Mouse (Mus musculus) CH12.LX (cell line): Measurements from ENCODE around the gene Rbm19. TPM values are rescaled to one million over a fixed set of nuclear protein-coding genes. Genes with fewer than 3 reads are reported as not detected.

Experiments
- DNase-seq: peaks from one replicate; pipeline ENCODE4 v3.0.0-alpha.2; 2013; ENCODE audit errors: extremely low read depth
- H3K27ac ChIP-seq: 2 replicates; pipeline ENCODE4 v1.5.1; 2012; ENCODE audit warnings: low read depth, mild to moderate bottlenecking, control low read depth, moderate library complexity; ENCODE audit not compliant: insufficient read depth
- H3K27me3 ChIP-seq: replicated peaks from 2 replicates; pipeline ENCODE3; 2012; ENCODE audit warnings: inconsistent platforms
- H3K36me3 ChIP-seq, 2 experiments: replicated peaks in 1 of 2; 2 replicates each; pipeline versions ENCODE3 to v1.6.1; 2012; ENCODE audit warnings: inconsistent platforms in 1 of 2, low read length in 1 of 2, mild to moderate bottlenecking in 1 of 2, mixed read lengths in 1 of 2, moderate library complexity in 1 of 2; ENCODE audit not compliant: control insufficient read depth in 1 of 2, insufficient read depth in 1 of 2
- H3K4me1 ChIP-seq, 2 experiments: 2 replicates each; pipeline ENCODE4 v1.6.1; 2012; ENCODE audit warnings: inconsistent platforms in 1 of 2, moderate library complexity in 1 of 2; ENCODE audit not compliant: insufficient read depth in 2 of 2, control insufficient read depth in 1 of 2
- H3K4me2 ChIP-seq: 2 replicates; pipeline ENCODE4 v1.6.1; 2012; ENCODE audit warnings: low read depth, mild to moderate bottlenecking, control low read depth; ENCODE audit not compliant: poor library complexity, insufficient read depth, severe bottlenecking
- H3K4me3 ChIP-seq, 3 experiments: fragments of 150-350 bp in 1 of 3; sonication (generic) in 1 of 3; replicated peaks in 1 of 3; 2 replicates each; pipeline versions ENCODE3 to v1.5.1; 2011 to 2012; ENCODE audit warnings: low read depth in 2 of 3, low read length in 2 of 3, mild to moderate bottlenecking in 2 of 3, moderate library complexity in 2 of 3, control low read depth in 1 of 3, improper control_type of control experiment in 1 of 3, inconsistent platforms in 1 of 3, mixed read lengths in 1 of 3; ENCODE audit not compliant: poor library complexity in 1 of 3
- H3K79me2 ChIP-seq: replicated peaks from 2 replicates; pipeline ENCODE4 v1.6.1; 2012; ENCODE audit warnings: mild to moderate bottlenecking, moderate library complexity; ENCODE audit not compliant: control insufficient read depth, poor library complexity, insufficient read depth, severe bottlenecking; ENCODE audit errors: extremely low read depth
- H3K9ac ChIP-seq: 2 replicates; pipeline ENCODE4 v1.6.1; 2012; ENCODE audit warnings: low read depth, mild to moderate bottlenecking, control low read depth, moderate library complexity; ENCODE audit not compliant: insufficient read depth
- H3K9me3 ChIP-seq: replicated peaks from 2 replicates; pipeline ENCODE3; 2012; ENCODE audit warnings: low read length, inconsistent platforms, mixed read lengths
- CHD1 ChIP-seq: IDR thresholded peaks from 2 replicates; pipeline ENCODE4 v1.6.1; 2012; ENCODE audit warnings: low read depth, low read length, improper control_type of control experiment, inconsistent platforms
- CTCF ChIP-seq, 2 experiments: IDR thresholded peaks in 1 of 2; conservative IDR thresholded peaks in 1 of 2; 2 replicates each; pipeline ENCODE4 v1.5.1; 2011 to 2012; ENCODE audit warnings: low read depth in 2 of 2, low read length in 2 of 2, improper control_type of control experiment in 1 of 2, inconsistent platforms in 1 of 2, mild to moderate bottlenecking in 1 of 2, moderate library complexity in 1 of 2
- ELF1 ChIP-seq: IDR thresholded peaks from 2 replicates; pipeline ENCODE4 v1.6.1; 2014; ENCODE audit warnings: low read depth, mild to moderate bottlenecking, inconsistent platforms, low read length, improper control_type of control experiment
- EP300 ChIP-seq: IDR thresholded peaks from 2 replicates; pipeline ENCODE4 v1.6.1; 2011; ENCODE audit warnings: low read length, improper control_type of control experiment
- ETS1 ChIP-seq: conservative IDR thresholded peaks from 2 replicates; pipeline ENCODE4 v1.6.1; 2012; ENCODE audit warnings: low read depth, mild to moderate bottlenecking, inconsistent platforms, low read length, improper control_type of control experiment, moderate library complexity
- IRF4 ChIP-seq: IDR thresholded peaks from 2 replicates; pipeline ENCODE4 v1.6.1; 2014; ENCODE audit warnings: low read depth, mild to moderate bottlenecking, inconsistent platforms, low read length, improper control_type of control experiment
- JUND ChIP-seq: conservative IDR thresholded peaks from 2 replicates; pipeline ENCODE4 v1.6.1; 2011; ENCODE audit warnings: low read depth, low read length, improper control_type of control experiment
- KAT2A ChIP-seq: IDR thresholded peaks from 2 replicates; pipeline ENCODE4 v1.6.1; 2012; ENCODE audit warnings: low read length, improper control_type of control experiment, inconsistent platforms; ENCODE audit not compliant: insufficient replicate concordance
- MAFK ChIP-seq: IDR thresholded peaks from 2 replicates; pipeline ENCODE4 v1.6.1; 2011; ENCODE audit warnings: low read length, improper control_type of control experiment; ENCODE audit not compliant: insufficient replicate concordance
- MAZ ChIP-seq: IDR thresholded peaks from 2 replicates; pipeline ENCODE4 v1.6.1; 2012; ENCODE audit warnings: low read depth, mild to moderate bottlenecking, inconsistent platforms, low read length, improper control_type of control experiment, moderate library complexity
- MYC ChIP-seq: IDR thresholded peaks from 2 replicates; pipeline ENCODE4 v1.6.1; 2011; ENCODE audit warnings: low read depth, mild to moderate bottlenecking, improper control_type of control experiment, low read length
- NELFE ChIP-seq: IDR thresholded peaks from 2 replicates; pipeline ENCODE4 v1.6.1; 2011; ENCODE audit warnings: low read depth, low read length, improper control_type of control experiment
- NRF1 ChIP-seq: IDR thresholded peaks from 2 replicates; pipeline ENCODE4 v1.6.1; 2014; ENCODE audit warnings: low read depth, mild to moderate bottlenecking, inconsistent platforms, low read length, improper control_type of control experiment, moderate library complexity
- PAX5 ChIP-seq: IDR thresholded peaks from 2 replicates; pipeline ENCODE4 v1.6.1; 2012; ENCODE audit warnings: low read length, inconsistent platforms, mixed read lengths
- POLR2AphosphoS2 ChIP-seq: IDR thresholded peaks from 2 replicates; pipeline ENCODE4 v1.6.1; 2011; ENCODE audit warnings: low read depth, low read length, improper control_type of control experiment
- SIN3A ChIP-seq: IDR thresholded peaks from 2 replicates; pipeline ENCODE4 v1.6.1; 2012; ENCODE audit warnings: low read length, improper control_type of control experiment, inconsistent platforms
- TBP ChIP-seq: conservative IDR thresholded peaks from 2 replicates; pipeline ENCODE4 v1.6.1; 2011; ENCODE audit warnings: low read depth, low read length, improper control_type of control experiment
- TCF12 ChIP-seq: IDR thresholded peaks from 2 replicates; pipeline ENCODE4 v1.6.1; 2014; ENCODE audit warnings: low read depth, mild to moderate bottlenecking, inconsistent platforms, low read length, improper control_type of control experiment
- USF2 ChIP-seq: conservative IDR thresholded peaks from 2 replicates; pipeline ENCODE4 v1.6.1; 2011; ENCODE audit warnings: low read depth, low read length, improper control_type of control experiment
- ZMIZ1 ChIP-seq: IDR thresholded peaks from 2 replicates; pipeline ENCODE4 v1.6.1; 2012; ENCODE audit warnings: low read depth, mild to moderate bottlenecking, inconsistent platforms, low read length, improper control_type of control experiment
- dilution Hi-C: fragments of 300-500 bp; cut with MboI; formaldehyde crosslinking; loops from 2 replicates; pipeline ENCODE4 v1.14.3; 2020; ENCODE audit warnings: low sequenced_read_pairs; ENCODE audit not compliant: extremely low pct_unique_long_range_greater_than_20kb, extremely low pct_ligation_motif_present
- in situ Hi-C: fragments of 300-500 bp; cut with MboI; formaldehyde crosslinking; loops from 3 replicates; pipeline ENCODE4 v1.14.3; 2019; ENCODE audit warnings: low sequenced_read_pairs, low pct_ligation_motif_present, low pct_unique_long_range_greater_than_20kb, mixed read lengths
- polyA plus RNA-seq: library from polyadenylated mRNA; unstranded; fragments of >175 nt; gene quantifications from 2 replicates; pipeline ENCODE4 v1.2.1, GENCODE M21; 2012; ENCODE audit warnings: low read depth; ENCODE audit not compliant: insufficient read length
- total RNA-seq, 2 experiments: library from RNA; depleted of rRNA; stranded (reverse); fragments of 300-350 nt in 1 of 2; fragments of >200 nt in 1 of 2; gene quantifications; 2 replicates each; pipeline ENCODE4 v1.2.3; 2012 to 2014

Rbm19 gene
- total and polyA plus RNA-seq, 3 experiments, result 36.2 to 81.4 (median 56.5) TPM

- no peak overlapping the region for H3K4me3 ChIP-seq
- in situ Hi-C loops, result loop anchor here (25.0 kb wide), 1 partner anchor 476 kb away; the partner anchor contains the start of genes Ddx54 and Rita1
- no peaks in the 10 kb centered on the region for H3K27me3 ChIP-seq
- dilution Hi-C loops, result no loop called here
- no peak for DNase-seq
- no peak for TF ChIP-seq MAFK
- TF ChIP-seq ELF1, result no peak
- no peak for TF ChIP-seq TBP
- H3K79me2 ChIP-seq, result no peaks in the 10 kb centered on the region
- H3K27ac ChIP-seq, result no peak overlapping the region
- peaks cover 3 to 31% of the 10 kb centered on the region in 2 experiments; a peak in 2 of 4 replicates for H3K4me1 ChIP-seq
- H3K9me3 ChIP-seq, result no peaks in the 10 kb centered on the region
- H3K4me2 ChIP-seq, result no peak overlapping the region
- H3K36me3 ChIP-seq, result peaks cover 81 to 98% of the 10 kb centered on the region in 2 experiments
- no peak overlapping the region for H3K9ac ChIP-seq
Measured at GRCm38 (mm10) chr5:120135823-120136222, 19.6 kb downstream of the Rbm19 start.

GRCm38 (mm10) chr5:120136236-120136675 is 20.0 kb downstream of the Rbm19 start:
- no peaks in the 10 kb centered on the region for H3K27me3 ChIP-seq
- H3K4me1 ChIP-seq, result peaks cover 3 to 31% of the 10 kb centered on the region in 2 experiments; a peak in 2 of 4 replicates
- no peak overlapping the region for H3K9ac ChIP-seq
- no peaks in the 10 kb centered on the region for H3K9me3 ChIP-seq
- no peak overlapping the region for H3K4me2 ChIP-seq
- TF ChIP-seq POLR2AphosphoS2 (no peak), CHD1 (no peak), CTCF (conservative IDR thresholded peaks at IDR 0.05 in 1 of 2, IDR thresholded peaks at IDR 0.05 in 1 of 2; ENCODE audit: low read depth in 2 of 2, low read length in 2 of 2) (no peak), SIN3A (no peak), JUND (no peak), NRF1 (no peak), ETS1 (no peak), ZMIZ1 (no peak), IRF4 (no peak), USF2 (no peak), MAZ (no peak), NELFE (no peak), PAX5 (no peak), EP300 (no peak), MYC (no peak), TCF12 (no peak), ELF1 (no peak), KAT2A (no peak)
- no peaks in the 10 kb centered on the region for H3K79me2 ChIP-seq
- H3K27ac ChIP-seq, result no peak overlapping the region
- H3K36me3 ChIP-seq, result peaks cover 81 to 98% of the 10 kb centered on the region in 2 experiments
- dilution Hi-C loops, result no loop called here
- no peak for DNase-seq
- no peak overlapping the region for H3K4me3 ChIP-seq
- in situ Hi-C loops, result loop anchor here (25.0 kb wide), 1 partner anchor 476 kb away; the partner anchor contains the start of genes Ddx54 and Rita1
